Mouse (Mus musculus): Measurements from ENCODE around the gene Ap4b1.

DNA sequence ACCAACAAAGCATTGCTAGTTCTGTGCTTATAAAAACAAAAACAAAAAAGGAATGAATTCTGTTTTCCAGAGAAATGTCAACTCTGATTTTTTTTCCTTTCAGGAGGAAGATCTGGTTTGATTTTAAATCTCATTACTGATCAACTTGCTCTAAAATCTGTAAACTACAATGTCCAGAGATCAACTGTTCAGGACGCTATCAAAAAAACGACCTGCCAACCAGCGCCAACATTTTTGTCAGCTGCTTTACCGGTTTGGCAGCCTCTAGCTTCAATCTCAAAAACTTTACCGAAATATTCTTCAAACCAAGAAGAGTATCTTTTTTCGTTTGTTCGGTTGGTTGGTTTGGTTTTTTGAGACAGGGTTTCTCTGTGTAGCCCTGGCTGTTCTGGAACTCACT lies 20.2 kb upstream of the Ap4b1 start:
- TF ChIP-seq POLR2A (IDR thresholded peaks at IDR 0.05; ENCODE audit: extremely low read depth, insufficient read depth, low read length): no peak
- no peak for TF ChIP-seq CTCF (IDR thresholded peaks at IDR 0.05; ENCODE audit: low read depth, low read length)

Measured in liver, adult 2 months (tissue).